Mouse (Mus musculus): ENCODE measurements at regions not wholly inside any gene's neighbourhood (a gene's known extent, or its start where the extent isn't known, plus 50 kb on each side); places are given as distances from the start of the nearest gene placed in this dataset.

GRCm38 (mm10) chr8:103880431-103881145 is 220.8 kb upstream of the Cdh5 start:
- H3K36me3 ChIP-seq (ENCODE audit: control insufficient read depth, insufficient read depth, low read length), result no peaks in the 10 kb centered on the region
- WGBS, result 78% methylated on average over 14 of the region's 14 CpGs
- peaks cover 4 to 7% of the 10 kb centered on the region in 2 experiments for H3K4me1 ChIP-seq (ENCODE audit: control insufficient read depth in 2 of 2, insufficient read depth in 2 of 2, low read length in 2 of 2)
- no peak overlapping the region for H3K27ac ChIP-seq (replicated peaks in 1 of 2; ENCODE audit: control insufficient read depth in 1 of 2, insufficient read depth in 1 of 2, low read depth in 2 of 2, low read length in 2 of 2)
- no peaks in the 10 kb centered on the region for H3K9me3 ChIP-seq (ENCODE audit: control insufficient read depth, low read length)
- no peak for ATAC-seq (ENCODE audit: insufficient number of reproducible peaks, insufficient read depth, low FRiP score, low read depth)
- H3K4me3 ChIP-seq (ENCODE audit: control insufficient read depth in 1 of 2, insufficient read depth in 1 of 2, low read depth in 1 of 2, low read length in 2 of 2), result no peak overlapping the region
- no peaks in the 10 kb centered on the region for H3K27me3 ChIP-seq (ENCODE audit: control insufficient read depth, insufficient read depth, low read length)
- H3K9ac ChIP-seq (ENCODE audit: low read length), result no peak overlapping the region
- H3K4me2 ChIP-seq (ENCODE audit: low read length), result no peak overlapping the region

GRCm38 (mm10) chr8:103881146-103881486 is 220.3 kb upstream of the Cdh5 start:
- WGBS, result 65% methylated on average over 3 of the region's 3 CpGs
- no peaks in the 10 kb centered on the region for H3K36me3 ChIP-seq (ENCODE audit: control insufficient read depth, insufficient read depth, low read length)
- H3K4me1 ChIP-seq (ENCODE audit: control insufficient read depth in 2 of 2, insufficient read depth in 2 of 2, low read length in 2 of 2), result peaks cover 4 to 7% of the 10 kb centered on the region in 2 experiments
- H3K4me3 ChIP-seq (ENCODE audit: control insufficient read depth in 1 of 2, insufficient read depth in 1 of 2, low read depth in 1 of 2, low read length in 2 of 2), result no peak overlapping the region
- no peak for ATAC-seq (ENCODE audit: insufficient number of reproducible peaks, insufficient read depth, low FRiP score, low read depth)
- H3K4me2 ChIP-seq (ENCODE audit: low read length), result no peak overlapping the region
- H3K27me3 ChIP-seq (ENCODE audit: control insufficient read depth, insufficient read depth, low read length), result no peaks in the 10 kb centered on the region
- H3K27ac ChIP-seq (replicated peaks in 1 of 2; ENCODE audit: control insufficient read depth in 1 of 2, insufficient read depth in 1 of 2, low read depth in 2 of 2, low read length in 2 of 2), result no peak overlapping the region
- no peaks in the 10 kb centered on the region for H3K9me3 ChIP-seq (ENCODE audit: control insufficient read depth, low read length)
- H3K9ac ChIP-seq (ENCODE audit: low read length), result no peak overlapping the region

- H3K9me3 ChIP-seq (ENCODE audit: control insufficient read depth, low read length), result no peaks in the 10 kb centered on the region
- H3K4me3 ChIP-seq (ENCODE audit: control insufficient read depth in 1 of 2, insufficient read depth in 1 of 2, low read depth in 1 of 2, low read length in 2 of 2), result no peak overlapping the region
- peaks cover 0 to 4% of the 10 kb centered on the region in 2 experiments; a peak in 2 of 4 replicates for H3K4me1 ChIP-seq (ENCODE audit: control insufficient read depth in 2 of 2, insufficient read depth in 2 of 2, low read length in 2 of 2)
- H3K27ac ChIP-seq (replicated peaks in 1 of 2; ENCODE audit: control insufficient read depth in 1 of 2, insufficient read depth in 1 of 2, low read depth in 2 of 2, low read length in 2 of 2), result no peak overlapping the region
- no peak overlapping the region for H3K4me2 ChIP-seq (ENCODE audit: low read length)
- H3K27me3 ChIP-seq (ENCODE audit: control insufficient read depth, insufficient read depth, low read length), result no peaks in the 10 kb centered on the region
- no peak for ATAC-seq (ENCODE audit: insufficient number of reproducible peaks, insufficient read depth, low FRiP score, low read depth)
- H3K9ac ChIP-seq (ENCODE audit: low read length), result no peak overlapping the region
- no peaks in the 10 kb centered on the region for H3K36me3 ChIP-seq (ENCODE audit: control insufficient read depth, insufficient read depth, low read length)
- 85% methylated on average over 12 of the region's 12 CpGs for WGBS
Observed at GRCm38 (mm10) chr8:103884873-103885780, 216.3 kb upstream of the Cdh5 start.

- no peak overlapping the region for H3K27ac ChIP-seq (replicated peaks in 1 of 2; ENCODE audit: control insufficient read depth in 1 of 2, insufficient read depth in 1 of 2, low read depth in 2 of 2, low read length in 2 of 2)
- peaks cover 2 to 3% of the 10 kb centered on the region in 2 experiments; a peak in 2 of 4 replicates for H3K4me1 ChIP-seq (ENCODE audit: control insufficient read depth in 2 of 2, insufficient read depth in 2 of 2, low read length in 2 of 2)
- no peaks in the 10 kb centered on the region for H3K36me3 ChIP-seq (ENCODE audit: control insufficient read depth, insufficient read depth, low read length)
- no peak overlapping the region for H3K4me2 ChIP-seq (ENCODE audit: low read length)
- H3K4me3 ChIP-seq (ENCODE audit: control insufficient read depth in 1 of 2, insufficient read depth in 1 of 2, low read depth in 1 of 2, low read length in 2 of 2), result no peak overlapping the region
- H3K9me3 ChIP-seq (ENCODE audit: control insufficient read depth, low read length), result no peaks in the 10 kb centered on the region
- WGBS, result 88% methylated on average over 6 of the region's 6 CpGs
- H3K9ac ChIP-seq (ENCODE audit: low read length), result no peak overlapping the region
- ATAC-seq (ENCODE audit: insufficient number of reproducible peaks, insufficient read depth, low FRiP score, low read depth), result no peak
- no peaks in the 10 kb centered on the region for H3K27me3 ChIP-seq (ENCODE audit: control insufficient read depth, insufficient read depth, low read length)
Observed at GRCm38 (mm10) chr8:103894589-103894988, 206.8 kb upstream of the Cdh5 start.

- H3K27ac ChIP-seq (replicated peaks in 1 of 2; ENCODE audit: control insufficient read depth in 1 of 2, insufficient read depth in 1 of 2, low read depth in 2 of 2, low read length in 2 of 2), result no peak overlapping the region
- no peak for ATAC-seq (ENCODE audit: insufficient number of reproducible peaks, insufficient read depth, low FRiP score, low read depth)
- no peak overlapping the region for H3K4me2 ChIP-seq (ENCODE audit: low read length)
- 88% methylated on average over 6 of the region's 6 CpGs for WGBS
- H3K4me1 ChIP-seq (ENCODE audit: control insufficient read depth in 2 of 2, insufficient read depth in 2 of 2, low read length in 2 of 2), result peaks cover 2 to 3% of the 10 kb centered on the region in 2 experiments; a peak in 2 of 4 replicates
- H3K9me3 ChIP-seq (ENCODE audit: control insufficient read depth, low read length), result no peaks in the 10 kb centered on the region
- H3K36me3 ChIP-seq (ENCODE audit: control insufficient read depth, insufficient read depth, low read length), result no peaks in the 10 kb centered on the region
- H3K4me3 ChIP-seq (ENCODE audit: control insufficient read depth in 1 of 2, insufficient read depth in 1 of 2, low read depth in 1 of 2, low read length in 2 of 2), result no peak overlapping the region
- H3K9ac ChIP-seq (ENCODE audit: low read length), result no peak overlapping the region
- no peaks in the 10 kb centered on the region for H3K27me3 ChIP-seq (ENCODE audit: control insufficient read depth, insufficient read depth, low read length)
Observed at GRCm38 (mm10) chr8:103895132-103895531, 206.3 kb upstream of the Cdh5 start.

GRCm38 (mm10) chr8:103897463-103897862 is 204.0 kb upstream of the Cdh5 start:
- Histone ChIP-seq H3K4me3 (ENCODE audit: control insufficient read depth in 1 of 2, insufficient read depth in 1 of 2, low read depth in 1 of 2, low read length in 2 of 2) (no peak overlapping the region), H3K27ac (replicated peaks in 1 of 2; ENCODE audit: control insufficient read depth in 1 of 2, insufficient read depth in 1 of 2, low read depth in 2 of 2, low read length in 2 of 2) (no peak overlapping the region), H3K4me2 (ENCODE audit: low read length) (no peak overlapping the region), H3K4me1 (ENCODE audit: control insufficient read depth in 2 of 2, insufficient read depth in 2 of 2, low read length in 2 of 2) (peaks cover 0 to 2% of the 10 kb centered on the region in 2 experiments; a peak in 1 of 4 replicates), H3K9ac (ENCODE audit: low read length) (no peak overlapping the region), H3K9me3 (ENCODE audit: control insufficient read depth, low read length) (no peaks in the 10 kb centered on the region), H3K27me3 (ENCODE audit: control insufficient read depth, insufficient read depth, low read length) (no peaks in the 10 kb centered on the region), H3K36me3 (ENCODE audit: control insufficient read depth, insufficient read depth, low read length) (no peaks in the 10 kb centered on the region)
- no peak for ATAC-seq (ENCODE audit: insufficient number of reproducible peaks, insufficient read depth, low FRiP score, low read depth)
- WGBS, result 62% methylated on average over 7 of the region's 7 CpGs

GRCm38 (mm10) chr8:103902516-103902915 is 198.9 kb upstream of the Cdh5 start:
- Histone ChIP-seq H3K4me3 (ENCODE audit: control insufficient read depth in 1 of 2, insufficient read depth in 1 of 2, low read depth in 1 of 2, low read length in 2 of 2) (no peak overlapping the region), H3K27me3 (ENCODE audit: control insufficient read depth, insufficient read depth, low read length) (no peaks in the 10 kb centered on the region), H3K9me3 (ENCODE audit: control insufficient read depth, low read length) (peaks cover 9% of the 10 kb centered on the region), H3K4me2 (ENCODE audit: low read length) (no peak overlapping the region), H3K36me3 (ENCODE audit: control insufficient read depth, insufficient read depth, low read length) (no peaks in the 10 kb centered on the region), H3K4me1 (ENCODE audit: control insufficient read depth in 2 of 2, insufficient read depth in 2 of 2, low read length in 2 of 2) (peaks cover 0 to under 1% of the 10 kb centered on the region in 2 experiments; a peak in 1 of 4 replicates), H3K27ac (replicated peaks in 1 of 2; ENCODE audit: control insufficient read depth in 1 of 2, insufficient read depth in 1 of 2, low read depth in 2 of 2, low read length in 2 of 2) (no peak overlapping the region), H3K9ac (ENCODE audit: low read length) (no peak overlapping the region)
- 61% methylated on average over 1 of the region's 1 CpGs for WGBS
- ATAC-seq (ENCODE audit: insufficient number of reproducible peaks, insufficient read depth, low FRiP score, low read depth), result no peak
